Mouse (Mus musculus): ENCODE data around the gene Psmb8.

- TF ChIP-seq POLR2A (IDR thresholded peaks at IDR 0.05; ENCODE audit: insufficient read length, low read depth): no peak
- no peak for TF ChIP-seq E2F4 (IDR thresholded peaks at IDR 0.05; ENCODE audit: insufficient read depth)
- no peak for TF ChIP-seq MYOG (IDR thresholded peaks at IDR 0.05; ENCODE audit: control insufficient read depth in 1 of 3, insufficient read depth in 1 of 3, insufficient read length in 2 of 3, low read depth in 2 of 3)
These were observed 5.4 kb downstream of the Psmb8 start for GRCm38 (mm10) chr17:34202760-34203442.
